Mouse (Mus musculus) CH12.LX (cell line): ENCODE measurements around the gene Smad6.

Source experiments
- RAD21 ChIP-seq: IDR thresholded peaks from 2 replicates; pipeline ENCODE4 v1.6.1; 2011; ENCODE audit warnings: low read depth, mild to moderate bottlenecking, low read length, improper control_type of control experiment, moderate library complexity
- USF1 ChIP-seq: IDR thresholded peaks from 2 replicates; pipeline ENCODE4 v1.6.1; 2014; ENCODE audit warnings: low read depth, mild to moderate bottlenecking, inconsistent platforms, low read length, improper control_type of control experiment

DNA sequence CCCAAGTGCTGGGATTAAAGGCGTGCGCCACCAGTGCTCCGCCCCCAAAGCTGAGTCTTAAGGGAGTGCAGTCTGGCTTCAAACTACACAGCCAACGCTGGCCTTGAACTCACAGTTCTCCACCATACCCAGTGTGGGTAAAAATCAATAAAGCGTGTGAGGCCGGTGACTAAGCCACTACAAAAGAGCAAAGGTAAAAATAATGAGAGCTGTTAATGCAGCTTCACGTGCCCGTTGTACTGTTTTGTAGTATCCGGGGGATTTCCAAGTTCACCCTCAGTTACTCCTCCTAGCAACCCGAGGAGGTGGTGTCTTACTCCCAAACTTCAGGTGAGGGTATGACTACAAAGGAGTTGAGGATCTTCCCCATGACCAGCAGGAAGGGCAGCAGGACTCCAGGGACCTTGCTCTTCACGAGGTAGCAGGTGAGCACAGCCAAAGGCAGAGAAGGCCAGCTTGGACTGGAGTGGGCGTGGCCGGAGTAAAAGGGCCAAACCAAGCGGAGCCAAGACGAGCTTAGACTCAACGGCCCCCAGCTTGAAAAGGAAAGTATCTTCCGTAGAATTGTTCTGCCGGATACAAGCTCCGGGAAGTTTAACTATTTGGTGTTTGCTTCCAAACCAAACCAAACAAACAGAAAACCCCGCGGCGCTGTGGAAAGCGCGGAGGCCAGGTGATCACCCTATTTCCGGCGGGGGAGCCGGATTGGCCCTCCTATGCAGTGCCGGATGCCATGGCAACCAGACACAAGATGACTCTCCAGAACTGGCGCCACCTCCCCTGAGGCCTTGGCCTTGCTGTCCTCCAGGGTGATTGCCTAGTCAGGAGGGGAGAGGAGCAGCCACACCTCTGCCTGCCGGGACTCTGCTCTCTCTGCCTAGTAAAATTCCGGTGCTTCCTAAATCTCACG lies 27.9 kb upstream of the Smad6 start:
- TF ChIP-seq USF1 (no peak; the same call in 1 of the 2 replicates), RAD21 (no peak)
